Mouse (Mus musculus) gastrocnemius, postnatal 36 days (tissue): ENCODE data around the gene Ccdc85c. TPM values are rescaled to one million over a fixed set of nuclear protein-coding genes. Genes with fewer than 3 reads are reported as not detected.

Experiments used
- DNase-seq, 2 experiments: peaks; one replicate each; pipeline ENCODE4 v3.0.0; 2022
- intact Hi-C: fragments of 180-260 bp; cut with DNase I; formaldehyde crosslinking; loops from one replicate; pipeline ENCODE4 v1.15.1; 2025
- total RNA-seq, 2 experiments: library from RNA; stranded (reverse); gene quantifications; 2 replicates each; pipeline ENCODE4 v1.2.3; 2021

Ccdc85c gene
- total RNA-seq, 2 experiments from 2014 or later = 24.0 to 26.5 TPM

- no peak for DNase-seq
- intact Hi-C loops = no loop called here
These were observed 3.7 kb downstream of the Ccdc85c start for GRCm38 (mm10) chr12:108271351-108272142.

GRCm38 (mm10) chr12:108270240-108270919 is 4.8 kb downstream of the Ccdc85c start:
- no peak for DNase-seq

GRCm38 (mm10) chr12:108269699-108270098 is 5.5 kb downstream of the Ccdc85c start:
- intact Hi-C loops = no loop called here
- DNase-seq = no peak

More at GRCm38 (mm10) chr12:108270240-108270919, 4.8 kb downstream of the Ccdc85c start:
- intact Hi-C loops = no loop called here

GRCm38 (mm10) chr12:108268970-108269369 is 6.3 kb downstream of the Ccdc85c start:
- intact Hi-C loops = no loop called here
- DNase-seq = no peak

- no peak for DNase-seq
- intact Hi-C loops = no loop called here
These were observed 7.6 kb downstream of the Ccdc85c start for GRCm38 (mm10) chr12:108267653-108268052.

GRCm38 (mm10) chr12:108265831-108266619 is 9.2 kb downstream of the Ccdc85c start:
- intact Hi-C loops = no loop called here
- DNase-seq = no peak

GRCm38 (mm10) chr12:108264918-108265317 is 10.3 kb downstream of the Ccdc85c start:
- intact Hi-C loops = no loop called here
- DNase-seq = no peak

GRCm38 (mm10) chr12:108260950-108261349 is 14.3 kb downstream of the Ccdc85c start:
- intact Hi-C loops = no loop called here
- no peak for DNase-seq

GRCm38 (mm10) chr12:108259322-108260049 is 15.7 kb downstream of the Ccdc85c start:
- DNase-seq = no peak
- intact Hi-C loops = no loop called here

GRCm38 (mm10) chr12:108256734-108257133 is 18.5 kb downstream of the Ccdc85c start:
- no peak for DNase-seq

GRCm38 (mm10) chr12:108255960-108256359 is 19.3 kb downstream of the Ccdc85c start:
- no peak for DNase-seq
- intact Hi-C loops = no loop called here

More at GRCm38 (mm10) chr12:108256734-108257133, 18.5 kb downstream of the Ccdc85c start:
- intact Hi-C loops = no loop called here

GRCm38 (mm10) chr12:108255511-108255919 is 19.7 kb downstream of the Ccdc85c start:
- intact Hi-C loops = no loop called here
- DNase-seq = no peak

GRCm38 (mm10) chr12:108253042-108253441 is 22.2 kb downstream of the Ccdc85c start:
- DNase-seq = no peak
- intact Hi-C loops = no loop called here

GRCm38 (mm10) chr12:108251825-108252542 is 23.2 kb downstream of the Ccdc85c start:
- DNase-seq = no peak
- intact Hi-C loops = no loop called here

GRCm38 (mm10) chr12:108251034-108251792 is 24.0 kb downstream of the Ccdc85c start:
- DNase-seq = no peak
- intact Hi-C loops = no loop called here

GRCm38 (mm10) chr12:108249522-108249921 is 25.7 kb downstream of the Ccdc85c start:
- DNase-seq = no peak
- intact Hi-C loops = no loop called here

GRCm38 (mm10) chr12:108249019-108249418 is 26.2 kb downstream of the Ccdc85c start:
- intact Hi-C loops = no loop called here

GRCm38 (mm10) chr12:108246759-108247500 is 28.3 kb downstream of the Ccdc85c start:
- DNase-seq = no peak
- intact Hi-C loops = no loop called here

More at GRCm38 (mm10) chr12:108249019-108249418, 26.2 kb downstream of the Ccdc85c start:
- DNase-seq = no peak
